Mouse (Mus musculus) hindbrain, postnatal 0 days (tissue): ENCODE data around the gene Syt2. TPM values are rescaled to one million over a fixed set of nuclear protein-coding genes. Genes with fewer than 3 reads are reported as not detected.

Experiments used
- ATAC-seq: fragments of 200-750 bp; cut with Nextera tagmentation; 2 replicates; pipeline ENCODE4 v1.8.0; 2017; ENCODE audit warnings: mild to moderate bottlenecking, moderate TSS enrichment, moderate library complexity
- DNase-seq: peaks from one replicate; pipeline ENCODE4 v3.0.0-alpha.2; 2015; ENCODE audit warnings: low spot score
- H3K27ac ChIP-seq: fragments of 300-500 bp; sonication (generic); 2 replicates; pipeline ENCODE4 v1.5.1; 2014; ENCODE audit warnings: mild to moderate bottlenecking
- H3K27me3 ChIP-seq: fragments of 300-500 bp; sonication (generic); 2 replicates; pipeline ENCODE4 v1.6.1; 2014; ENCODE audit warnings: low read length, mixed read lengths; ENCODE audit not compliant: insufficient read depth
- H3K36me3 ChIP-seq: fragments of 300-500 bp; sonication (generic); 2 replicates; pipeline ENCODE4 v1.6.1; 2014; ENCODE audit warnings: low read length, mixed read lengths; ENCODE audit not compliant: insufficient read depth
- H3K4me1 ChIP-seq: fragments of 300-500 bp; sonication (generic); 2 replicates; pipeline ENCODE4 v1.6.1; 2014; ENCODE audit warnings: antibody characterized with exemption, low read length, mixed read lengths; ENCODE audit not compliant: insufficient read depth
- H3K4me2 ChIP-seq: fragments of 300-500 bp; sonication (generic); 2 replicates; pipeline ENCODE4 v1.6.1; 2014; ENCODE audit warnings: low read depth, mild to moderate bottlenecking, low read length, moderate library complexity, mixed read lengths
- H3K4me3 ChIP-seq: fragments of 300-500 bp; sonication (generic); 2 replicates; pipeline ENCODE4 v1.5.1; 2014; ENCODE audit warnings: low read length
- H3K9ac ChIP-seq: fragments of 300-500 bp; sonication (generic); replicated peaks from 2 replicates; pipeline ENCODE4 v1.6.1; 2014; ENCODE audit warnings: mild to moderate bottlenecking, low read length, moderate library complexity, mixed read lengths
- H3K9me3 ChIP-seq: fragments of 300-500 bp; sonication (generic); 2 replicates; pipeline ENCODE4 v1.6.1; 2016; ENCODE audit warnings: low read length, mixed read lengths
- CTCF ChIP-seq: IDR thresholded peaks from 2 replicates; pipeline ENCODE4 v1.5.1; 2016; ENCODE audit warnings: antibody characterized with exemption, control low read depth, low read depth
- WGBS: fragments of 180-500 bp; shearing (Covaris S2); extraction: QIAGEN DNeasy Blood & Tissue Kit; methylation state at CpG from one replicate; pipeline ENCODE4 v1.1.7; 2014; 5-methylcytosine and 5-hydroxymethylcytosine counted together
- polyA plus RNA-seq: library from polyadenylated mRNA; unstranded; fragments of >200 nt; fragmentation: Nextera tagmentation; extraction: Ambion mirVana; gene quantifications from 2 replicates; pipeline ENCODE4 v1.2.1, GENCODE M21; 2015
- total RNA-seq: library from RNA; depleted of rRNA; stranded (reverse); fragments of >200 nt; gene quantifications from 2 replicates; pipeline ENCODE4 v1.2.3, GENCODE M21; 2014

Gene Syt2
- total and polyA plus RNA-seq, 2 experiments from 2014 or later, result 22.5 to 74.7 TPM

DNA sequence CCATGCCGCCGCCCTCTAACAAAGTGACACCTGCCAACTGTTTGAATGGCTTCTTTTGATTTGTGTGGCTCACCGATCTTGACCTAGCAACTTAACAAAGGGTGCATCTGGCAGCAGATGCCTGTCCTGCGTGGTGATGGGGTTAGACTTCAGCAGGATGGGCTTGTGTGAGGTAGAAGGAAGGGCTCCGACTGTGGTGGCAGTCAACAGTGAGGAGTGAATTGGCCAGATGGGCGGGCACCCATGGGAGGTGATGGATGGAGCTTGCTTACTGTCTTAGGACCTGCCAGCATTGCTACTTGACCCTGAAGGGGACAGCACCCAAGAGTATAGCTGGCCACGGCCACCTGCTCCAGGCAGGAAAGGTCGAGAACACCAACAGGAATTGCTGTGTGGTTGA, 67.7 kb downstream of the Syt2 start:
- DNase-seq (no peak), ATAC-seq (no peak)
- Histone ChIP-seq H3K4me3 (no peak overlapping the region), H3K36me3 (no peaks in the 10 kb centered on the region), H3K27ac (no peak overlapping the region), H3K27me3 (no peaks in the 10 kb centered on the region), H3K9ac (no peak overlapping the region), H3K9me3 (no peaks in the 10 kb centered on the region), H3K4me2 (no peak overlapping the region), H3K4me1 (peaks cover 24% of the 10 kb centered on the region; the same call in 1 of the 2 replicates)
- 39% methylated on average over 8 of the region's 8 CpGs for WGBS
- no peak for TF ChIP-seq CTCF

DNA sequence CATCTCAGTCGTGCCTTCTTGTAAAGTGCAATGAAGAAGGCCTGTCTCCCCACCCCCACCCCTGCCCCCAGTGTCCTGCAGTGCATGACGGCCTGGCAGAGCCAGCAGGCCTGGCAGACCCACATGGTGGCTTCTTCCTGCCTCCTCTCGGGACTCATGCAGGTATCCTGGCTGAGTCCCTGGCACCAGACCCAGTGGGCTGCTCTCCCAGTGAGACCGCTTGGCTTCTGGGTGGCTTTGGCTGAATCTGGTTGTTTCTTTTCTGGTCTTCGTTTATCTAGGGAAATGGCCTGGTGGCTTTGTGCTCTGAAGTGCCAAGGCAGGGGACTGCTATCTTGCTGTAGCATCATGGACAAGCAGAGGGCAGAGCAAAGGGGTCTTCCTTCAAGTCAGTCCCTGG, 68.6 kb downstream of the Syt2 start:
- DNase-seq, result no peak
- no peak for TF ChIP-seq CTCF
- Histone ChIP-seq H3K36me3 (no peaks in the 10 kb centered on the region), H3K27ac (no peak overlapping the region), H3K4me2 (no peak overlapping the region), H3K9me3 (no peaks in the 10 kb centered on the region), H3K9ac (no peak overlapping the region), H3K27me3 (no peaks in the 10 kb centered on the region), H3K4me3 (no peak overlapping the region), H3K4me1 (peaks cover 24% of the 10 kb centered on the region; the same call in 1 of the 2 replicates)
- 48% methylated on average over 5 of the region's 5 CpGs for whole genome bisulfite sequencing
- no peak for ATAC-seq

DNA sequence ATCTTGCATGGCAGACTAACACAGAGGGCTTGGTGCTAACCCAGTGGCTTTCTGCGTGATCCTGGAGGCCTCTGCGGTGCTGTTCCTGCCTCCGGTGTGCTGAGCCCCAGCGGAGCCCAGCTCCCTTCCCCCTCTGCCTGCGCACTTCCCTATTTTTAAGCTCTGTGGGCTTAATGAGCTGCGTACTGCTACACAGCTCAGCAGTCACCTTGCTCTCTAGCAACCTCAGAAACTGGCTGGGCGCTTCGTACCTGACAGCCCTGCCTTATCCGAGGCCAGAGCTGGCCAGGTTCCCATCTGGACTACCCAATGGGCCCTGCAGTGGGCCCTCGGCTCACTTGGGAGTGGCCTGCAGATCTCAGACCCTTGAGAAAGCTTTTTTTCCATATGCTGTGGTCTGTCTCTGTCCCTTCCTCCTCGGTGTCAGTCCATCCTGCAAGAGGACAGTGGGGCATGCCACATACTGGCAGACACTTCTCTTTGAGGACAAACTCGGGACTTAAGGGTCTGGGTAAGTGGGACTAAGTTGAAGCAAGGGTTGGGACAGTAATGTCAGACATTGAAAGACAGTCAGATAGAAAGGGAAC, 73.3 kb downstream of the Syt2 start:
- DNase-seq (peak; percentile 29), ATAC-seq (peak; percentile 58)
- Histone ChIP-seq H3K9ac (no peak overlapping the region), H3K27me3 (no peaks in the 10 kb centered on the region), H3K36me3 (no peaks in the 10 kb centered on the region), H3K4me2 (no peak overlapping the region), H3K27ac (no peak overlapping the region), H3K4me1 (peaks cover 19% of the 10 kb centered on the region; the same call in 1 of the 2 replicates), H3K9me3 (no peaks in the 10 kb centered on the region), H3K4me3 (no peak overlapping the region)
- 50% methylated on average over 12 of the region's 12 CpGs for WGBS
- no peak for TF ChIP-seq CTCF

- H3K36me3 ChIP-seq, result no peaks in the 10 kb centered on the region
- ATAC-seq, result no peak
- no peak overlapping the region for H3K4me3 ChIP-seq
- H3K9ac ChIP-seq, result no peak overlapping the region
- H3K4me2 ChIP-seq, result no peak overlapping the region
- peaks cover 11% of the 10 kb centered on the region; the same call in 1 of the 2 replicates for H3K4me1 ChIP-seq
- TF ChIP-seq CTCF, result no peak
- no peaks in the 10 kb centered on the region for H3K9me3 ChIP-seq
- no peak for DNase-seq
- H3K27ac ChIP-seq, result no peak overlapping the region
- WGBS, result 84% methylated on average over 5 of the region's 5 CpGs
- H3K27me3 ChIP-seq, result no peaks in the 10 kb centered on the region
Measured at GRCm38 (mm10) chr1:134721486-134721885, 75.0 kb downstream of the Syt2 start.

- ATAC-seq, result no peak
- H3K27ac ChIP-seq, result no peak overlapping the region
- no peak overlapping the region for H3K4me3 ChIP-seq
- H3K9me3 ChIP-seq, result no peaks in the 10 kb centered on the region
- no peaks in the 10 kb centered on the region for H3K36me3 ChIP-seq
- no peaks in the 10 kb centered on the region for H3K27me3 ChIP-seq
- WGBS, result 49% methylated on average over 7 of the region's 7 CpGs
- H3K9ac ChIP-seq, result no peak overlapping the region
- H3K4me1 ChIP-seq, result peaks cover 19% of the 10 kb centered on the region; the same call in 1 of the 2 replicates
- no peak for DNase-seq
- H3K4me2 ChIP-seq, result no peak overlapping the region
- TF ChIP-seq CTCF, result peak; percentile 15; the same call in 1 of the 2 replicates
Measured at GRCm38 (mm10) chr1:134722891-134723290, 76.4 kb downstream of the Syt2 start.

GRCm38 (mm10) chr1:134725276-134725675, 78.8 kb downstream of the Syt2 start:
- Histone ChIP-seq H3K4me2 (no peak overlapping the region), H3K4me1 (peaks cover 14% of the 10 kb centered on the region), H3K36me3 (no peaks in the 10 kb centered on the region), H3K4me3 (no peak overlapping the region), H3K9me3 (no peaks in the 10 kb centered on the region), H3K27ac (no peak overlapping the region), H3K27me3 (no peaks in the 10 kb centered on the region), H3K9ac (no peak overlapping the region)
- 51% methylated on average over 5 of the region's 5 CpGs for WGBS
- peak; percentile 66 for TF ChIP-seq CTCF
- DNase-seq (peak; percentile 64), ATAC-seq (no peak)

GRCm38 (mm10) chr1:134726480-134726879, 80.0 kb downstream of the Syt2 start:
- no peak for TF ChIP-seq CTCF
- ATAC-seq, result no peak
- no peak for DNase-seq
- Histone ChIP-seq H3K27me3 (no peaks in the 10 kb centered on the region), H3K9ac (no peak overlapping the region), H3K9me3 (no peaks in the 10 kb centered on the region), H3K4me1 (peaks cover 14% of the 10 kb centered on the region), H3K4me2 (no peak overlapping the region), H3K36me3 (no peaks in the 10 kb centered on the region), H3K4me3 (no peak overlapping the region), H3K27ac (no peak overlapping the region)
- 89% methylated on average over 7 of the region's 7 CpGs for WGBS
